Mouse (Mus musculus) midbrain, embryonic 12.5 days (tissue): ENCODE measurements at regions not wholly inside any gene's neighbourhood (a gene's known extent, or its start where the extent isn't known, plus 50 kb on each side); places are given as distances from the start of the nearest gene placed in this dataset.

Source experiments
- ATAC-seq: fragments of 200-750 bp; cut with Nextera tagmentation; 2 replicates; pipeline ENCODE4 v1.8.0; 2017; ENCODE audit warnings: low read depth, moderate TSS enrichment, moderate library complexity; ENCODE audit not compliant: low FRiP score
- H3K27ac ChIP-seq: fragments of 300-500 bp; sonication (generic); replicated peaks from 2 replicates; pipeline ENCODE4 v1.5.1; 2016; ENCODE audit warnings: mild to moderate bottlenecking
- H3K27me3 ChIP-seq: fragments of 300-500 bp; sonication (generic); 2 replicates; pipeline ENCODE4 v1.6.1; 2016; ENCODE audit warnings: mild to moderate bottlenecking
- H3K36me3 ChIP-seq: fragments of 300-500 bp; sonication (generic); 2 replicates; pipeline ENCODE4 v1.6.1; 2016
- H3K4me1 ChIP-seq: fragments of 300-500 bp; sonication (generic); 2 replicates; pipeline ENCODE4 v1.6.1; 2016
- H3K4me2 ChIP-seq: fragments of 300-500 bp; sonication (generic); replicated peaks from 2 replicates; pipeline ENCODE4 v1.6.1; 2016; ENCODE audit warnings: mild to moderate bottlenecking, moderate library complexity
- H3K4me3 ChIP-seq: fragments of 300-500 bp; sonication (generic); 2 replicates; pipeline ENCODE4 v1.5.1; 2016; ENCODE audit warnings: mild to moderate bottlenecking
- H3K9ac ChIP-seq: fragments of 300-500 bp; sonication (generic); replicated peaks from 2 replicates; pipeline ENCODE4 v1.6.1; 2016; ENCODE audit warnings: mild to moderate bottlenecking, moderate library complexity
- H3K9me3 ChIP-seq: fragments of 300-500 bp; sonication (generic); 2 replicates; pipeline ENCODE4 v1.6.1; 2016; ENCODE audit warnings: mild to moderate bottlenecking
- WGBS: fragments of 180-500 bp; shearing (Covaris S2); methylation state at CpG from one replicate; pipeline ENCODE4 v1.1.7; 2016; 5-methylcytosine and 5-hydroxymethylcytosine counted together

DNA sequence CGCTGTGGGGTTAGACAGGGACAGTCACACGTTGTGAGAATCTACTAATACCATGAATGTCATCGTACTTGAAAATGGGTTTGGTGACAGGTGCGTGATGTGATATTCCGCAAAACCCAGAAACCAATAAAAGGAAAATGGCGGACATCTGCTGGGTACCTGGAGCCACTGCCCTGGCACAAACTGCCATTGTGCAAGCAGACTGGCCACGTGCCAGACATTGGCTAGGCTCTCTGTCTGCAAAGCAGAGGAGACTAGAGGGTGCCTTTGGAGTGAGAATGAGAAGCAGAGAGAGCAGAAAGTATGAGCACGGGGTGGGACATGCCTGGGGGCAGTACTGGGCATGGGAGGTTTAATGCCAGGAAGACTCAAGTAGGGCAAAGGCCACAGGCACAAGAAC lies 98.5 kb upstream of the Kazn start:
- no peaks in the 10 kb centered on the region for H3K36me3 ChIP-seq
- no peak overlapping the region for H3K27ac ChIP-seq
- peaks cover 29% of the 10 kb centered on the region for H3K4me1 ChIP-seq
- no peak overlapping the region for H3K4me3 ChIP-seq
- WGBS: 94% methylated on average over 8 of the region's 8 CpGs
- H3K9me3 ChIP-seq: no peaks in the 10 kb centered on the region
- H3K9ac ChIP-seq: no peak overlapping the region
- no peak overlapping the region for H3K4me2 ChIP-seq
- ATAC-seq: no peak
- no peaks in the 10 kb centered on the region for H3K27me3 ChIP-seq

DNA sequence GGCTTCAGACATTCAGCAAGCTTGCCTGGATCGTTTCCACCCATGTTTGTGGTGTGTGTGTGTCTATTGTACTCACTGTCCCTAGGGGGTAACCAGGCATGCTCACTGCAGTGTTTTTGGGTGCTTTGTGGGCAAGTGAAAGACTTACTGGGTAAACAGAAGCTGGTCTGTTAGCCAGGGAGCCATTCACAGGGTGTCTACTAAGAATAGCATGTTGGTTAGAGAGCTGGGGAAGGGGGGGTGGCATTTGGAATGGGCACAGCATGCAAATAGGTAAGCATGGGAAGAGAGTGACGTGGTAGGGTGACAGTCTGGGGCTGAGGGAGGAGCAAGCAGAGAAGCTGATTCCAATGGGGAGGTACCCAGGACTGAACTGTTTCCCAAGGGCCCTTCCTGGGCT lies 97.7 kb upstream of the Kazn start:
- peaks cover 22% of the 10 kb centered on the region for H3K4me1 ChIP-seq
- H3K9me3 ChIP-seq: no peaks in the 10 kb centered on the region
- H3K4me3 ChIP-seq: no peak overlapping the region
- H3K36me3 ChIP-seq: no peaks in the 10 kb centered on the region
- ATAC-seq: no peak
- WGBS: 60% methylated on average over 2 of the region's 2 CpGs
- no peak overlapping the region for H3K9ac ChIP-seq
- H3K27me3 ChIP-seq: no peaks in the 10 kb centered on the region
- no peak overlapping the region for H3K4me2 ChIP-seq
- no peak overlapping the region for H3K27ac ChIP-seq

DNA sequence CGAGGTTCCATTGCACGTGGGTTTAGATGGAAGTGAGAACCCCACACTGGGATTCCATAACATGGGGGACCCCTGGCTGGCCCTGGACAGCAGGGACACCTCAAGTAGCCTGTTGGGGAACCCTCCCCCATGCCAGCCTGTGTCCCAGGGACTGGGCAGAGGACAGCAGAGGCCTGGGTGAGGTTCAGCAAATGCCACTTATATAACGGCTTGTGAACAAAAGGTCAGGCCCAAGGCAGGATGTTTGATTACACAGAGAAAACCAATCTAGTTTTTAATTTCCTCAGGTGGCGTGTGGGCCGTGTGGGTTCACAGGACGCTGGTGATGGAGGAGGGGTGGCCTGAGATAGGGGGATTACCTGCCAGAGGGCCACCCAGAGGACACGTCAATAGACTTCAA lies 94.9 kb upstream of the Kazn start:
- H3K9ac ChIP-seq: no peak overlapping the region
- no peak overlapping the region for H3K27ac ChIP-seq
- H3K36me3 ChIP-seq: no peaks in the 10 kb centered on the region
- no peak overlapping the region for H3K4me3 ChIP-seq
- 81% methylated on average over 7 of the region's 7 CpGs for WGBS
- H3K27me3 ChIP-seq: no peaks in the 10 kb centered on the region
- H3K9me3 ChIP-seq: no peaks in the 10 kb centered on the region
- ATAC-seq: no peak
- H3K4me1 ChIP-seq: no peaks in the 10 kb centered on the region; the same call in 1 of the 2 replicates
- no peak overlapping the region for H3K4me2 ChIP-seq

DNA sequence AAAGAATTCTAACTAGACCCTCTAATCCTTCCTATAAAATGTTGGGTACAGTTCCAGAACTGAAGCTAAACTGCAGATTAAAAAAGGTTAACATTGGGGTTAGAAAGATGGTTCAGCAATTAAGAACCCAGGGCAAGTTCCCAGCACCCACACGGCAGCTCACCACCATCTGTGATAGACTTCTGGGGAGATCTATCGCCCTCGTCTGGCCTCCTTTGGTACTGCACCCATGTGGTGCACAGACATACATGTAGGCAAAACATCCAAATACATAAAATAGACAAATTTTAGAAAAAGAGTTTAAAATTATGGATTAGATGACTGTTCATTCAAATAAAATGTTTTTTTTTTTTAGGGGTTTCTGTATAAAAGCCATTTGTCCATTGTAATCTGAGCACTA lies 91.4 kb upstream of the Kazn start:
- H3K4me1 ChIP-seq: no peaks in the 10 kb centered on the region
- H3K4me3 ChIP-seq: no peak overlapping the region
- no peak for ATAC-seq
- H3K9me3 ChIP-seq: no peaks in the 10 kb centered on the region
- no peaks in the 10 kb centered on the region for H3K27me3 ChIP-seq
- H3K36me3 ChIP-seq: no peaks in the 10 kb centered on the region
- H3K9ac ChIP-seq: no peak overlapping the region
- H3K27ac ChIP-seq: no peak overlapping the region
- WGBS: 90% methylated on average over 3 of the region's 3 CpGs
- H3K4me2 ChIP-seq: no peak overlapping the region

DNA sequence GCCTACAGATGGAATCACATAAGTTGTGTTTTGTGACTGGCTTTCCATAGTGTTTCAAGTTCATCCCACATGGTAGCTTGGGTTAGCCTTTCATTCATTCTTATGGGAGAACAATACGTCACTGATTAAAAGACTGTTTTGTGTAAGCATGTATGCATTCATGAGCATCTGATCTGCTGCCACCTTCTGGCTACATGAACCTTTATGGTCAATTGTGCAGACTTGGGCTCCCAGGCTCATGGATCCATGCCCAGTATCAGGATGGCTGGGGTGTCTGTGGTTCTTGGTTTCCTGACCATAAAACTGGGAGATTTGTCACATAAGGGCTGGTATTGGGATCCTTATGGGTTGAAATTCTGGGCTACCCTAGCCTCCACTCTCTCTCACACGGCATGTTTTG lies 90.4 kb upstream of the Kazn start:
- no peaks in the 10 kb centered on the region for H3K4me1 ChIP-seq
- no peak for ATAC-seq
- H3K9me3 ChIP-seq: no peaks in the 10 kb centered on the region
- no peaks in the 10 kb centered on the region for H3K27me3 ChIP-seq
- no peak overlapping the region for H3K4me3 ChIP-seq
- no peaks in the 10 kb centered on the region for H3K36me3 ChIP-seq
- no peak overlapping the region for H3K27ac ChIP-seq
- H3K4me2 ChIP-seq: no peak overlapping the region
- WGBS: 94% methylated on average over 2 of the region's 2 CpGs
- H3K9ac ChIP-seq: no peak overlapping the region

DNA sequence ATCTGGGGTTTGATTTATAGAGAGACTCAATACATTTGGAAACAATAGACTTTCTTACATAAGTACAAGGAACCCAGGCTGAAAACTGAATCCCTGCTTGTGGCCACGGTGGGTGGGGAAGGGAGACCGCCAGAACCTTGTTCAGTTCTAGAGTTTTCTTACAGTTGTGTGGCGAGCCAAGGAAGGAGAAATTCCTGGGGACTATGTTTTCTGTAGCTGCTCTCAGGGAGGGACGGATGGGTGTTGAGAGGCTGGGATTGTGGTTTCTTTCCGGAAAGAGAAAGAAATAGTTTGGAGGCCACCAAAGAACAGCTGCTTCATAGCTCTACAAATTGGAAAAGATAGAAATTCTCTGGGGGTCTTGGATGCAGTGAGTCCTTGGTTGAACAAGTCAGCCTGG lies 87.3 kb upstream of the Kazn start:
- Histone ChIP-seq H3K4me1 (peaks cover 3% of the 10 kb centered on the region; the same call in 1 of the 2 replicates), H3K9me3 (no peaks in the 10 kb centered on the region), H3K9ac (no peak overlapping the region), H3K36me3 (no peaks in the 10 kb centered on the region), H3K4me3 (no peak overlapping the region), H3K27me3 (no peaks in the 10 kb centered on the region), H3K27ac (no peak overlapping the region), H3K4me2 (no peak overlapping the region)
- 88% methylated on average over 5 of the region's 5 CpGs for WGBS
- ATAC-seq: no peak

DNA sequence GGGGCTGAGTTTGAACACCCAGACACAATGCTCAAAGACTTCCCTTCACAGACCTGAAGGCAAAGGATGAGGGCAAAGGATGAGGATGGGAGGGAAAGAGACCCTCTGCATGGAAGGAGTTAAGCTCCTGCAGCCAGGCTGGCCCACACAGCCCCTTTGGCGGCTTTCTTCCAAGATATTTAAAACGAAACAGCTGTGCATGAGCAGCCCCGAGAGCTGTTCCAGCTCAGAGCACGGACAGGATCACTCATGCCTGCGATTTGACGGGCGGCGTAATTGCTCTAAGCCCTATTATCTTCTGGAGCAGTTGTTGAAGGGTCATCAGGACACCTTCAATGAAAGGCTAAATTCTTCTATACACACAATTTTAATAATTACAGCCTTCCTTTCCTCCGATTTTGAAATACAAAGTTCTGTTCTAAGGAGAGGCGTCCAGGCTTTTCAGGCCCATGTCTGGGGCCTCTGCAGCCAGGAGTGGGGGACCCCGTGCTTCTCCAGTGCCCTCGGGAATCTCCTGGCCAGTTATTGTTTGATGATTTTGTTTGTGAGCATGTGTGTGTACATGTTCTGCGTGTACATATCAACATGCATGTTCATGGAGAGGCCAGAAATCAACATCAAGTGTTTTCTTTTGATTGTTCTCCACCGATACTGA lies 82.1 kb upstream of the Kazn start:
- Histone ChIP-seq H3K4me1 (peaks cover 14% of the 10 kb centered on the region), H3K27ac (0 out of 2 replicates have a peak overlapping the region, but pooled peaks have one; percentile 31), H3K4me2 (no peak overlapping the region), H3K36me3 (no peaks in the 10 kb centered on the region), H3K27me3 (no peaks in the 10 kb centered on the region), H3K9me3 (no peaks in the 10 kb centered on the region), H3K4me3 (no peak overlapping the region), H3K9ac (no peak overlapping the region)
- WGBS: 29% methylated on average over 14 of the region's 14 CpGs
- ATAC-seq: no peak; the same call in 1 of the 2 replicates

DNA sequence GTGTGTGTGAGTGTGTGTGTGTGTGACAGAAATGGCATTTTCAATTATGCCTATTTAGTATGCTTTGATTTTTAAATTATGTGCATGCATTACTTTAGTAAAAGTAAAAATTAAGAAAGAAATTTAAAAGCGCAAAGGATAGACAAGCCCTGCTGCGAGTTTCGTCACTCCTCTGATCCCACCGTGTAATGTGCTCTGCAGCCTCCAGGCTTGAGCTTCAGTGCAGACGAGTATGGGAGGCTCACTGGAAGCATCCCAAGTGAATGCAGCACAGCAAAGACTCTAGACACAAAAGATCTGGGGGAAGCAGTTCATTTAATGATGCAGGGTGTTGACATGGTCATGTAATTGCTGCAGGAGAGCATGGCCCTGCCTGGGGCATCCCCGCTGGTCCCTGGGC lies 71.1 kb upstream of the Kazn start:
- Histone ChIP-seq H3K4me3 (no peak overlapping the region), H3K36me3 (0 out of 2 replicates have a peak, but pooled peaks cover 3% of the 10 kb centered on the region), H3K4me1 (no peaks in the 10 kb centered on the region), H3K4me2 (no peak overlapping the region), H3K9me3 (peaks cover 7% of the 10 kb centered on the region; the same call in 1 of the 2 replicates), H3K27ac (no peak overlapping the region), H3K9ac (no peak overlapping the region), H3K27me3 (no peaks in the 10 kb centered on the region)
- 87% methylated on average over 6 of the region's 6 CpGs for WGBS
- ATAC-seq: no peak

DNA sequence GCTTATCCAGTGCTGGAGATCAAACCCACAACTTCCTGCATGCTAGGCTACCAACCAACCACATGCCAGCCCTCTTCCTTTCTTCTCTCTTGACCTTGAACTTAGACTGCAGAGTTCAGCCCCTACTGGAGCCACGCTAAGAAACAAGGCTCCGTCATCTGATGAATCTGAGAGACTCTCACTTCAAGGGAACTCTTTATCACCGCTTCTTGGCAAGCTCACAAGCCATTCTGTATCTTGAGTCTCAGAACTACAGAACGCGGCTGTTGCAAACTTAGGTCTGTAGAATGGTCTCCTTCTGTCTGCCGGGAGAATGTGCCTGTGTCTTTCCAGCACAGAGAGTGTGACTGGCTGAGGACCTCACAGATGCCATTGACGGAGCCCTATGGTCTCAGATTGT lies 69.1 kb upstream of the Kazn start:
- no peak for ATAC-seq
- WGBS: 90% methylated on average over 7 of the region's 7 CpGs
- no peak overlapping the region for H3K4me3 ChIP-seq
- no peak overlapping the region for H3K27ac ChIP-seq
- H3K4me1 ChIP-seq: peaks cover 6% of the 10 kb centered on the region; the same call in 1 of the 2 replicates
- no peak overlapping the region for H3K4me2 ChIP-seq
- H3K9ac ChIP-seq: no peak overlapping the region
- H3K36me3 ChIP-seq: 0 out of 2 replicates have a peak, but pooled peaks cover 3% of the 10 kb centered on the region
- no peaks in the 10 kb centered on the region for H3K27me3 ChIP-seq
- peaks cover 7% of the 10 kb centered on the region; the same call in 1 of the 2 replicates for H3K9me3 ChIP-seq

DNA sequence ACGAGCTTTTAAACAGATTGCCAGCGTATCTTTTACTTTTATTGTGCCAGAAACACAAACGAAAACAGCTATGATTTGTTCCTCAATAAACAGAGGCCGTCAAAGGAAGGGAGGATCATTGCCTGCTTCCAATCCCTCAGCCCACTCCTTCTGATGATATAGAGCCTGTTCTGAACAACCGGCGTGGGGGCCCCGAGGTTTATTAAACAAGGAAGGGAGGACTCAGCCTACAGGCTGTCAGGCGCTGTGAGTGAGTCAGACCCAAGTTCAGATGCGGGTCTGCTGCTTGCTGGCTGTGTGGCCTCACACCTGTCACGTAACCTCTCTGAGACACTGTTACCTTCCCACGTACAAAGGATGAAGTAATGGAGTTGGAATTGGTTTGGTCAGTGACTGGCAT lies 68.1 kb upstream of the Kazn start:
- H3K27ac ChIP-seq: no peak overlapping the region
- H3K9me3 ChIP-seq: peaks cover 7% of the 10 kb centered on the region; the same call in 1 of the 2 replicates
- no peak overlapping the region for H3K9ac ChIP-seq
- H3K4me1 ChIP-seq: peaks cover 15% of the 10 kb centered on the region
- no peak overlapping the region for H3K4me2 ChIP-seq
- no peaks in the 10 kb centered on the region for H3K27me3 ChIP-seq
- ATAC-seq: no peak
- no peak overlapping the region for H3K4me3 ChIP-seq
- 0 out of 2 replicates have a peak, but pooled peaks cover 3% of the 10 kb centered on the region for H3K36me3 ChIP-seq
- 87% methylated on average over 11 of the region's 11 CpGs for WGBS

DNA sequence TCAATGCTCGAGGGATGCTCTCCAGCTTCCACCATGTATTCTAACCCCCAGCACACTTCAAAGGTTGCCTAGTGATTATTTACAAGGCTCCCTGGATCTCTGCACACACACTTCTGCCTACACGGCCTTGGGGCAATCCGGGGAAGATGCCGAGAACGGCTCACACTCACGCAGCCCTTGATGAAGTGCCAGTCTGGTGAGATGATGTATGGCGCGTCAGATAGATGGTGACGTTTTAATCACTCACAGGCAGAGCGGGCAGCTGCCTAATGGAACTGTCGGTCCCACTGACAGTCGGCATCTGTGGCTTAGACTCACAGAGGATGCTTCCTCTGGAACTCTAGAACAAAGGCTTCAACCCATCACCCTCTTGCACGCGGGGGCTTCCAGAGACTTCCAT lies 66.9 kb upstream of the Kazn start:
- Histone ChIP-seq H3K9ac (no peak overlapping the region), H3K9me3 (0 out of 2 replicates have a peak, but pooled peaks cover under 1% of the 10 kb centered on the region), H3K27ac (no peak overlapping the region), H3K4me1 (peaks cover 28% of the 10 kb centered on the region), H3K27me3 (no peaks in the 10 kb centered on the region), H3K4me3 (no peak overlapping the region), H3K36me3 (no peaks in the 10 kb centered on the region), H3K4me2 (no peak overlapping the region)
- 86% methylated on average over 14 of the region's 14 CpGs for WGBS
- no peak for ATAC-seq

DNA sequence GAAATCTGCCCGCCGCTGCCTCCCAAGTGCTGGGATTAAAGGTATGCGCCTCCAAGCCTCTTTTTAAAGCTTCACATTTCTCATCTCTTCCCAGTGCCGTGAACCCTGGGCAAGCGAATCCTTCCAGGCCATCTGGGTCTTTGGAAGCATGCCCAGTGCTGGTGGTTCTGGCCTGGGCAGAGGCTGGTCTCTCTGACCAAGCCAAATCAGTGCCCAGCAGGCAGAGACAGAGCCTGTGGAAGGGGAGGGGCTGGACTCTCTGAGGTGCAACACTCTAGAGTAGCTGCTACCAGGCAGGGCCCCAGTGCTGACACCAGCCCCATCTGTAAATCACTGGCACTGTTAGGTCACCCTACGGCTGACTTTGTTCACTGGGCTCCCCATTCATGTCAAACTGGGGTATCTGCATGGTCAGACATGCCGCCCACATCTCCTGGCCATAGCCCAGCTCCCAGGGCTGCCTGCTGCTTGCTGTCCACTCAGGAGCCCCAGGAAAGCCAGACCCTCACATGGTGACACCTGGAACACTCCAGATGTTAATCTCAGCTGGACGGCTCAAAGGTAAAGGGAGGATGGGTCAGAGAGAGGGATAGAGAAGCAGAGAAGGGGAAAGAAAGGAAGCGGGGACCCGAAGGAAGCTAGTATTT lies 64.3 kb upstream of the Kazn start:
- ATAC-seq: no peak
- Histone ChIP-seq H3K4me1 (peaks cover 38% of the 10 kb centered on the region), H3K4me2 (no peak overlapping the region), H3K9ac (no peak overlapping the region), H3K27me3 (no peaks in the 10 kb centered on the region), H3K27ac (no peak overlapping the region), H3K4me3 (no peak overlapping the region), H3K36me3 (no peaks in the 10 kb centered on the region), H3K9me3 (no peaks in the 10 kb centered on the region)
- WGBS: 69% methylated on average over 10 of the region's 10 CpGs
